Mouse (Mus musculus) MN1 (cell line): Measurements from ENCODE around the gene 4931428L18Rik.
"Not testable (repeated sequence)": the region's sequence is repeated elsewhere in the genome, so short reads cannot be mapped to it uniquely, and the experiment has no call there.

Source experiments
- DNase-seq: peaks from one replicate; pipeline ENCODE4 v3.0.0-alpha.2; 2016; ENCODE audit warnings: low spot score

Gene 4931428L18Rik

GRCm38 (mm10) chr1:31058861-31059351 lies 163.6 kb downstream of the 4931428L18Rik start:
- peak; percentile 91 for DNase-seq

- DNase-seq = peak; percentile 46
Observed at GRCm38 (mm10) chr1:31058196-31058595, 164.3 kb downstream of the 4931428L18Rik start.

GRCm38 (mm10) chr1:31051370-31051921 lies 171.0 kb downstream of the 4931428L18Rik start:
- DNase-seq = peak; percentile 46

GRCm38 (mm10) chr1:31049954-31050652 lies 172.4 kb downstream of the 4931428L18Rik start:
- peak; percentile 35 for DNase-seq

- no peak for DNase-seq
Observed at GRCm38 (mm10) chr1:31043208-31043607, 179.3 kb downstream of the 4931428L18Rik start.

GRCm38 (mm10) chr1:31042793-31043192 lies 179.7 kb downstream of the 4931428L18Rik start:
- DNase-seq = no peak

GRCm38 (mm10) chr1:31033851-31034534 lies 188.5 kb downstream of the 4931428L18Rik start:
- DNase-seq = no peak

- DNase-seq = no peak
Observed at GRCm38 (mm10) chr1:31032351-31032750, 190.1 kb downstream of the 4931428L18Rik start.

GRCm38 (mm10) chr1:31023173-31023572 lies 199.3 kb downstream of the 4931428L18Rik start:
- DNase-seq = no peak

GRCm38 (mm10) chr1:31019283-31019682 lies 203.2 kb downstream of the 4931428L18Rik start:
- DNase-seq = peak; percentile 71

- no peak for DNase-seq
Observed at GRCm38 (mm10) chr1:31017377-31017776, 205.1 kb downstream of the 4931428L18Rik start.

- DNase-seq = no peak
Observed at GRCm38 (mm10) chr1:31016068-31016467, 206.4 kb downstream of the 4931428L18Rik start.

GRCm38 (mm10) chr1:31015261-31015660 lies 207.2 kb downstream of the 4931428L18Rik start:
- no peak for DNase-seq

GRCm38 (mm10) chr1:30977868-30978267 lies 244.6 kb downstream of the 4931428L18Rik start, which contains the start of gene AC153137.1:
AC153137.1 (minus strand) TSS chr1:30977968.
- DNase-seq = not testable (repeated sequence)

- not testable (repeated sequence) for DNase-seq
Observed at GRCm38 (mm10) chr1:30977239-30977638, 245.2 kb downstream of the 4931428L18Rik start.

GRCm38 (mm10) chr1:30951795-30952194 lies 270.7 kb downstream of the 4931428L18Rik start:
- no peak for DNase-seq

GRCm38 (mm10) chr1:30950456-30950835 lies 272.0 kb downstream of the 4931428L18Rik start:
- DNase-seq = no peak

GRCm38 (mm10) chr1:30949710-30950455 lies 272.6 kb downstream of the 4931428L18Rik start:
- DNase-seq = peak; percentile 99

GRCm38 (mm10) chr1:30948950-30949639 lies 273.4 kb downstream of the 4931428L18Rik start:
- DNase-seq = peak; percentile 78

GRCm38 (mm10) chr1:30948361-30948949 lies 274.0 kb downstream of the 4931428L18Rik start:
- DNase-seq = peak; percentile 81
